Mouse (Mus musculus) heart, embryonic 10.5 days (tissue): ENCODE results near the gene Ren1. TPM values are rescaled to one million over a fixed set of nuclear protein-coding genes. Genes with fewer than 3 reads are reported as not detected.
A peak's percentile ranks its signal among the peaks of the same experiment; 100 is the strongest.
"Not testable (repeated sequence)": the region's sequence is repeated elsewhere in the genome, so short reads cannot be mapped to it uniquely, and the experiment has no call there.

ENCODE experiments used
- DNase-seq: peaks from one replicate; pipeline ENCODE4 v3.0.0-alpha.2; 2017; ENCODE audit warnings: low spot score
- H3K27ac ChIP-seq: fragments of 300-500 bp; sonication (generic); 2 replicates; pipeline ENCODE4 v1.5.1; 2016; ENCODE audit warnings: mild to moderate bottlenecking
- H3K27me3 ChIP-seq: fragments of 300-500 bp; sonication (generic); 2 replicates; pipeline ENCODE4 v1.6.1; 2016; ENCODE audit warnings: mild to moderate bottlenecking; ENCODE audit not compliant: poor library complexity, insufficient read depth, severe bottlenecking
- H3K36me3 ChIP-seq: fragments of 300-500 bp; sonication (generic); 2 replicates; pipeline ENCODE4 v1.6.1; 2016; ENCODE audit warnings: mild to moderate bottlenecking, moderate library complexity
- H3K4me1 ChIP-seq: fragments of 300-500 bp; sonication (generic); 2 replicates; pipeline ENCODE4 v1.6.1; 2016; ENCODE audit warnings: mild to moderate bottlenecking
- H3K4me3 ChIP-seq: fragments of 300-500 bp; sonication (generic); 2 replicates; pipeline ENCODE4 v1.5.1; 2016; ENCODE audit warnings: mild to moderate bottlenecking, moderate library complexity
- H3K9me3 ChIP-seq: fragments of 300-500 bp; sonication (generic); 2 replicates; pipeline ENCODE4 v1.6.1; 2016; ENCODE audit warnings: mild to moderate bottlenecking, moderate library complexity
- WGBS: fragments of 180-500 bp; shearing (Covaris S2); methylation state at CpG from one replicate; pipeline ENCODE4 v1.1.7; 2016; 5-methylcytosine and 5-hydroxymethylcytosine counted together
- polyA plus RNA-seq: library from polyadenylated mRNA; unstranded; fragments of >200 nt; fragmentation: Nextera tagmentation; extraction: Ambion mirVana; gene quantifications from 2 replicates; pipeline ENCODE4 v1.2.1, GENCODE M21; 2016

Gene Ren1
- polyA plus RNA-seq, 1 experiment from 2014 or later: 0.34 TPM

GRCm38 (mm10) chr1:133325951-133326350 lies 24.4 kb upstream of the Ren1 start:
- Histone ChIP-seq H3K36me3 (no peaks in the 10 kb centered on the region), H3K4me3 (no peak overlapping the region), H3K9me3 (no peaks in the 10 kb centered on the region), H3K27me3 (peaks cover 46% of the 10 kb centered on the region), H3K27ac (no peak overlapping the region), H3K4me1 (peaks cover 13% of the 10 kb centered on the region)
- 77% methylated on average over 8 of the region's 8 CpGs for WGBS
- no peak for DNase-seq

GRCm38 (mm10) chr1:133327094-133327493 lies 23.2 kb upstream of the Ren1 start:
- H3K27me3 ChIP-seq: peaks cover 52% of the 10 kb centered on the region

GRCm38 (mm10) chr1:133328299-133328795 lies 22.0 kb upstream of the Ren1 start:
- DNase-seq: no peak
- H3K9me3 ChIP-seq: no peaks in the 10 kb centered on the region
- no peak overlapping the region for H3K4me3 ChIP-seq
- no peaks in the 10 kb centered on the region for H3K36me3 ChIP-seq
- no peak overlapping the region for H3K27ac ChIP-seq
- peaks cover 64% of the 10 kb centered on the region for H3K27me3 ChIP-seq
- H3K4me1 ChIP-seq: peaks cover 9% of the 10 kb centered on the region
- WGBS: 65% methylated on average over 6 of the region's 6 CpGs

More at GRCm38 (mm10) chr1:133327094-133327493, 23.2 kb upstream of the Ren1 start:
- Histone ChIP-seq H3K4me1 (peaks cover 13% of the 10 kb centered on the region), H3K27ac (no peak overlapping the region), H3K4me3 (no peak overlapping the region), H3K9me3 (no peaks in the 10 kb centered on the region), H3K36me3 (no peaks in the 10 kb centered on the region)
- 50% methylated on average over 5 of the region's 5 CpGs for WGBS
- DNase-seq: no peak

GRCm38 (mm10) chr1:133328896-133329637 lies 21.2 kb upstream of the Ren1 start:
- peaks cover 8% of the 10 kb centered on the region for H3K4me1 ChIP-seq
- 0 out of 2 replicates have a peak overlapping the region, but pooled peaks have one; percentile 53 for H3K27ac ChIP-seq
- DNase-seq: no peak
- WGBS: 7% methylated on average over 34 of the region's 34 CpGs
- no peaks in the 10 kb centered on the region for H3K9me3 ChIP-seq
- no peaks in the 10 kb centered on the region for H3K36me3 ChIP-seq
- H3K4me3 ChIP-seq: peak overlapping the region; percentile 55
- H3K27me3 ChIP-seq: peaks cover 64% of the 10 kb centered on the region

- H3K4me3 ChIP-seq: peak overlapping the region; percentile 55
Observed at GRCm38 (mm10) chr1:133329638-133329964, 20.7 kb upstream of the Ren1 start.

GRCm38 (mm10) chr1:133331142-133331541 lies 19.2 kb upstream of the Ren1 start:
- H3K27me3 ChIP-seq: peaks cover 62% of the 10 kb centered on the region
- H3K9me3 ChIP-seq: no peaks in the 10 kb centered on the region
- no peak overlapping the region for H3K27ac ChIP-seq
- 56% methylated on average over 3 of the region's 3 CpGs for WGBS
- H3K4me3 ChIP-seq: no peak overlapping the region
- DNase-seq: no peak
- no peaks in the 10 kb centered on the region for H3K36me3 ChIP-seq
- peaks cover 8% of the 10 kb centered on the region for H3K4me1 ChIP-seq

More at GRCm38 (mm10) chr1:133329638-133329964, 20.7 kb upstream of the Ren1 start:
- no peak for DNase-seq
- peaks cover 64% of the 10 kb centered on the region for H3K27me3 ChIP-seq
- peaks cover 8% of the 10 kb centered on the region for H3K4me1 ChIP-seq
- H3K27ac ChIP-seq: 0 out of 2 replicates have a peak overlapping the region, but pooled peaks have one; percentile 53
- no peaks in the 10 kb centered on the region for H3K36me3 ChIP-seq
- H3K9me3 ChIP-seq: no peaks in the 10 kb centered on the region
- WGBS: 28% methylated on average over 7 of the region's 7 CpGs

GRCm38 (mm10) chr1:133332656-133333430 lies 17.5 kb upstream of the Ren1 start:
- Histone ChIP-seq H3K27ac (no peak overlapping the region), H3K36me3 (no peaks in the 10 kb centered on the region), H3K4me3 (no peak overlapping the region), H3K4me1 (peaks cover 8% of the 10 kb centered on the region), H3K27me3 (peaks cover 46% of the 10 kb centered on the region), H3K9me3 (no peaks in the 10 kb centered on the region)
- 86% methylated on average over 11 of the region's 11 CpGs for WGBS
- DNase-seq: no peak

GRCm38 (mm10) chr1:133333937-133334336 lies 16.4 kb upstream of the Ren1 start:
- H3K36me3 ChIP-seq: no peaks in the 10 kb centered on the region
- H3K9me3 ChIP-seq: no peaks in the 10 kb centered on the region
- no peak for DNase-seq
- H3K27ac ChIP-seq: no peak overlapping the region
- 83% methylated on average over 6 of the region's 6 CpGs for WGBS
- H3K4me1 ChIP-seq: peaks cover 8% of the 10 kb centered on the region
- peaks cover 35% of the 10 kb centered on the region for H3K27me3 ChIP-seq
- H3K4me3 ChIP-seq: no peak overlapping the region

GRCm38 (mm10) chr1:133340403-133340802 lies 9.9 kb upstream of the Ren1 start:
- not testable (repeated sequence) for H3K36me3 ChIP-seq, H3K9me3 ChIP-seq
- WGBS: 65% methylated on average over 1 of the region's 1 CpGs

GRCm38 (mm10) chr1:133344357-133344756 lies 6.0 kb upstream of the Ren1 start:
- H3K4me1 ChIP-seq: peaks cover 14% of the 10 kb centered on the region
- DNase-seq: no peak
- H3K9me3 ChIP-seq: no peaks in the 10 kb centered on the region
- no peak overlapping the region for H3K4me3 ChIP-seq
- H3K36me3 ChIP-seq: no peaks in the 10 kb centered on the region
- WGBS: 86% methylated on average over 2 of the region's 2 CpGs
- no peak overlapping the region for H3K27ac ChIP-seq
- no peaks in the 10 kb centered on the region for H3K27me3 ChIP-seq

More at GRCm38 (mm10) chr1:133340403-133340802, 9.9 kb upstream of the Ren1 start:
- H3K27me3 ChIP-seq, H3K4me3 ChIP-seq, DNase-seq, H3K27ac ChIP-seq, H3K4me1 ChIP-seq: not testable (repeated sequence)

- peaks cover 5% of the 10 kb centered on the region; the same call in 1 of the 2 replicates for H3K27me3 ChIP-seq
- no peaks in the 10 kb centered on the region for H3K36me3 ChIP-seq
- no peak overlapping the region for H3K4me3 ChIP-seq
- no peak for DNase-seq
- H3K9me3 ChIP-seq: no peaks in the 10 kb centered on the region
- H3K4me1 ChIP-seq: peaks cover 25% of the 10 kb centered on the region
- WGBS: 80% methylated on average over 9 of the region's 9 CpGs
- no peak overlapping the region for H3K27ac ChIP-seq
Observed at GRCm38 (mm10) chr1:133346531-133346930, 3.8 kb upstream of the Ren1 start.

- Histone ChIP-seq H3K9me3 (no peaks in the 10 kb centered on the region), H3K27ac (no peak overlapping the region), H3K4me1 (peaks cover 28% of the 10 kb centered on the region), H3K36me3 (no peaks in the 10 kb centered on the region), H3K27me3 (peaks cover 11% of the 10 kb centered on the region; the same call in 1 of the 2 replicates), H3K4me3 (no peak overlapping the region)
- WGBS: 51% methylated on average over 3 of the region's 3 CpGs
- DNase-seq: no peak
Observed at GRCm38 (mm10) chr1:133347226-133347625, 3.1 kb upstream of the Ren1 start.
